8 mouse cellular contexts compared by ENCODE assay signal in the genomic region with DNA sequence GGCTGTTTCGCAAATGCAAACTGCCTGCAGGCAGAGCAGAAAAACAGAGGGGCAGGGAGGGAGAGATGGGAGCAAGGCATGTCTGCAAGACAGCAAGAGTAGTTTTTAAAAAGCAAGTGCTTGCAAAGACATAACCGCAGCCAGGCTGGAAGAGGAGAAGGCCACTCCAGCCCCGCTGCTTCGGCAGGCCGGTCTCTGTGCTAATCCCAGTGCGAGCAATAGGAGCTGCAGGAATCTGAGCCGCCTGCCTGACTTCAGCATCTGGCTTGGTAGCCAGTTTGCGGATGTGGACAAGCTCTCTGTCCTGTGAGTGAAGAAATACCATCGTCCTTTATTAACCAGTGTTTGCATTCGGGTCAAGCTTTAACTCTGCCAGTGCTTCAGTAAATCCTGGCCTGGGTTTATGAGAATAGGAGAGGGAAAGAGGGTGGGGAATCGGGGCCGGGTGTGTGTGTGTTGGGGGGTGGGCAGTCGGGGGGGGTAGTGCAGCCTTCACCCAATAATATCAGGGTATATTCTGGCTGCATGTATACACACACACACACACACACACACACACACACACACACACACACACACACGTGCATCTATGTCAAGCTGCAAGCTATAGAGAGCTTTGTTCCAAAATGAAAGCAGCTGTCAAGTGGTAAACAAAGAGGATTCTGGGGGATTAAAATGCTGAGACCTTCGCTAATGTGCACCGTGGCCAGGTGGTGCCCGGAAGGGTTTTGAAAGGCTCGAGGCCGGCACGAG.
A peak's percentile ranks its signal among the peaks of the same experiment; 100 is the strongest.
DNase-seq lines count a peak whose midpoint lies in the region; ATAC-seq and TF ChIP-seq lines count a peak whose summit lies in the region.

No protein-coding gene starts in this region.

- TF ChIP-seq POLR2A in kidney, adult 2 months (IDR thresholded peaks at IDR 0.05; ENCODE audit: low read depth, low read length) = no peak

- no peaks in the 10 kb centered on the region for H3K9me3 ChIP-seq in heart, embryonic 13.5 days
- H3K9me3 ChIP-seq in limb, embryonic 11.5 days (ENCODE audit: control insufficient read depth, low read length) = no peaks in the 10 kb centered on the region
- no peaks in the 10 kb centered on the region for H3K9me3 ChIP-seq in neural tube, embryonic 12.5 days

- no peaks in the 10 kb centered on the region for H3K36me3 ChIP-seq in kidney, adult 2 months (ENCODE audit: control insufficient read depth, insufficient read depth, low read length)
- H3K36me3 ChIP-seq in heart, embryonic 13.5 days = no peaks in the 10 kb centered on the region
- H3K36me3 ChIP-seq in limb, embryonic 11.5 days (ENCODE audit: control insufficient read depth, insufficient read depth, low read length) = no peaks in the 10 kb centered on the region
- H3K36me3 ChIP-seq in neural tube, embryonic 12.5 days = no peaks in the 10 kb centered on the region

- peak overlapping the region; percentile 55 for H3K4me2 ChIP-seq in heart, embryonic 13.5 days
- H3K4me2 ChIP-seq in limb, embryonic 11.5 days (ENCODE audit: low read depth, severe bottlenecking) = peak overlapping the region; percentile 34
- peak overlapping the region; percentile 52 for H3K4me2 ChIP-seq in neural tube, embryonic 12.5 days (replicated peaks)

- H3K27me3 ChIP-seq in kidney, adult 2 months (replicated peaks; ENCODE audit: control insufficient read depth, insufficient read depth, low read length) = no peaks in the 10 kb centered on the region
- peaks cover 6% of the 10 kb centered on the region; the same call in 1 of the 2 replicates for H3K27me3 ChIP-seq in heart, embryonic 13.5 days (replicated peaks)
- H3K27me3 ChIP-seq in limb, embryonic 11.5 days (ENCODE audit: control insufficient read depth, insufficient read depth, low read length) = peaks cover 5% of the 10 kb centered on the region; the same call in 1 of the 2 replicates
- 0 out of 2 replicates have a peak, but pooled peaks cover 3% of the 10 kb centered on the region for H3K27me3 ChIP-seq in neural tube, embryonic 12.5 days (replicated peaks)

- no peak for TF ChIP-seq CTCF in kidney, adult 2 months (conservative IDR thresholded peaks at IDR 0.05; ENCODE audit: insufficient read depth, insufficient read length, low read depth, low read length)

- peak overlapping the region; percentile 53 for H3K9ac ChIP-seq in heart, embryonic 13.5 days
- peak overlapping the region; percentile 56 for H3K9ac ChIP-seq in limb, embryonic 11.5 days (ENCODE audit: low read length)
- H3K9ac ChIP-seq in neural tube, embryonic 12.5 days = peak overlapping the region; percentile 40

- 23% methylated on average over 20 of the region's 20 CpGs for WGBS in kidney, adult 2 months
- WGBS in heart, embryonic 13.5 days = 17% methylated on average over 20 of the region's 20 CpGs
- WGBS in limb, embryonic 11.5 days = 6% methylated on average over 20 of the region's 20 CpGs
- WGBS in neural tube, embryonic 12.5 days = 10% methylated on average over 20 of the region's 20 CpGs

- no peak overlapping the region for H3K27ac ChIP-seq in kidney, adult 2 months (ENCODE audit: insufficient read depth, low read depth, low read length)
- H3K27ac ChIP-seq in heart, embryonic 13.5 days (replicated peaks) = no peak overlapping the region
- peak overlapping the region; percentile 86 for H3K27ac ChIP-seq in limb, embryonic 11.5 days (replicated peaks; ENCODE audit: low read depth, low read length)
- peak overlapping the region; percentile 53; the same call in 1 of the 2 replicates for H3K27ac ChIP-seq in neural tube, embryonic 12.5 days

- no peak for ATAC-seq in heart, embryonic 13.5 days (ENCODE audit: extremely low read depth, insufficient number of reproducible peaks, low FRiP score, low TSS enrichment)
- peak; percentile 79 for ATAC-seq in limb, embryonic 11.5 days (ENCODE audit: insufficient number of reproducible peaks, low FRiP score, low TSS enrichment, low read depth)
- ATAC-seq in neural tube, embryonic 12.5 days (ENCODE audit: low FRiP score, low read depth) = peak; percentile 51
- no peak for ATAC-seq in erythroid progenitor cell, adult 5-6 weeks (replicated peaks; ENCODE audit: low FRiP score, poor library complexity, severe bottlenecking)
- ATAC-seq in inflammation-experienced regulatory T-cells, adult 6 months = no peak

- DNase-seq in kidney, adult 2 months = peak; percentile 12
- DNase-seq in kidney, adult 18-20 months = no peak
- peak; percentile 80 for DNase-seq in embryo, embryonic 10 days (ENCODE audit: low spot score)
- peak; percentile 78 for DNase-seq in limb, embryonic 11.5 days (ENCODE audit: low spot score)

- 0 out of 2 replicates have a peak, but pooled peaks cover 2% of the 10 kb centered on the region for H3K4me1 ChIP-seq in kidney, adult 2 months (ENCODE audit: control insufficient read depth, insufficient read depth, low read length)
- H3K4me1 ChIP-seq in heart, embryonic 13.5 days = peaks cover 13% of the 10 kb centered on the region
- peaks cover 18% of the 10 kb centered on the region for H3K4me1 ChIP-seq in limb, embryonic 11.5 days (ENCODE audit: control insufficient read depth, insufficient read depth, low read length)
- H3K4me1 ChIP-seq in neural tube, embryonic 12.5 days = peaks cover 18% of the 10 kb centered on the region

- H3K4me3 ChIP-seq in kidney, adult 2 months (ENCODE audit: insufficient read depth, low read depth, low read length) = no peak overlapping the region
- peak overlapping the region; percentile 24 for H3K4me3 ChIP-seq in heart, embryonic 13.5 days
- 0 out of 2 replicates have a peak overlapping the region, but pooled peaks have one; percentile 3 for H3K4me3 ChIP-seq in limb, embryonic 11.5 days (ENCODE audit: low read depth, low read length)
- no peak overlapping the region for H3K4me3 ChIP-seq in neural tube, embryonic 12.5 days

Comparison
In these comparisons a context has a peak if more than half of its experiments do, and no peak if none do; other contexts are left out.
1. H3K27ac ChIP-seq: peak in limb, embryonic 11.5 days (single experiment) and neural tube, embryonic 12.5 days (single experiment); none in kidney, adult 2 months (single experiment) and heart, embryonic 13.5 days (single experiment).
2. H3K4me3 ChIP-seq: peak in heart, embryonic 13.5 days (single experiment) and limb, embryonic 11.5 days (single experiment); none in kidney, adult 2 months (single experiment) and neural tube, embryonic 12.5 days (single experiment).
3. ATAC-seq: peak in limb, embryonic 11.5 days (single experiment) and neural tube, embryonic 12.5 days (single experiment); none in heart, embryonic 13.5 days (single experiment), erythroid progenitor cell, adult 5-6 weeks (single experiment) and inflammation-experienced regulatory T-cells, adult 6 months (single experiment).
4. Peak in every context shown above with its lines, with median percentiles within 50 percentile points of each other: H3K4me2 ChIP-seq and H3K9ac ChIP-seq.